ENCODE assay signal across 7 mouse cellular contexts in genomic region chr8:121092627-121093026, GRCm38 (mm10). TPM values are rescaled to one million over a fixed set of nuclear protein-coding genes. Genes with fewer than 3 reads are reported as not detected.
DNase-seq lines count a peak whose midpoint lies in the region; ATAC-seq and TF ChIP-seq lines count a peak whose summit lies in the region.

No protein-coding gene starts in this region.

- H3K9ac ChIP-seq in limb, embryonic 13.5 days = no peak overlapping the region
- no peak overlapping the region for H3K9ac ChIP-seq in midbrain, postnatal 0 days (replicated peaks; ENCODE audit: low read length, poor library complexity, severe bottlenecking)

- no peak overlapping the region; the same call in 1 of the 2 replicates for H3K27ac ChIP-seq in embryonic facial prominence, embryonic 10.5 days (replicated peaks)
- H3K27ac ChIP-seq in limb, embryonic 13.5 days = no peak overlapping the region
- H3K27ac ChIP-seq in midbrain, postnatal 0 days (ENCODE audit: low read depth, low read length) = no peak overlapping the region

- no peak overlapping the region for H3K4me2 ChIP-seq in limb, embryonic 13.5 days (replicated peaks)
- no peak overlapping the region for H3K4me2 ChIP-seq in midbrain, postnatal 0 days (ENCODE audit: low read depth, low read length, poor library complexity, severe bottlenecking)

- DNase-seq in adrenal gland, postnatal 14 days = peak; percentile 90
- peak; percentile 89 for DNase-seq in embryonic facial prominence, embryonic 10.5 days (ENCODE audit: low spot score)
- peak; percentile 81 for DNase-seq in heart, adult 8-10 months (ENCODE audit: low spot score)
- DNase-seq in kidney, adult 9 months = peak; percentile 84
- peak; percentile 90 for DNase-seq in midbrain, postnatal 0 days (ENCODE audit: low spot score)
- peak; percentile 43 to 54 for DNase-seq in spleen, postnatal 36 days (ENCODE audit: low spot score in 2 of 2)

- peaks cover 73% of the 10 kb centered on the region for H3K27me3 ChIP-seq in embryonic facial prominence, embryonic 10.5 days (replicated peaks; ENCODE audit: low read depth, poor library complexity, severe bottlenecking)
- peaks cover 69% of the 10 kb centered on the region for H3K27me3 ChIP-seq in limb, embryonic 13.5 days
- H3K27me3 ChIP-seq in midbrain, postnatal 0 days (ENCODE audit: insufficient read depth, low read length) = peaks cover 56% of the 10 kb centered on the region

- no peaks in the 10 kb centered on the region for H3K9me3 ChIP-seq in embryonic facial prominence, embryonic 10.5 days
- no peaks in the 10 kb centered on the region for H3K9me3 ChIP-seq in limb, embryonic 13.5 days
- H3K9me3 ChIP-seq in midbrain, postnatal 0 days (ENCODE audit: low read length) = no peaks in the 10 kb centered on the region

- no peak overlapping the region for H3K4me3 ChIP-seq in embryonic facial prominence, embryonic 10.5 days
- H3K4me3 ChIP-seq in limb, embryonic 13.5 days = no peak overlapping the region
- H3K4me3 ChIP-seq in midbrain, postnatal 0 days (ENCODE audit: low read depth, low read length) = no peak overlapping the region

- peak; percentile 90 for TF ChIP-seq CTCF in midbrain, postnatal 0 days (IDR thresholded peaks at IDR 0.05)

- H3K36me3 ChIP-seq in embryonic facial prominence, embryonic 10.5 days (replicated peaks) = peaks cover 16% of the 10 kb centered on the region
- H3K36me3 ChIP-seq in limb, embryonic 13.5 days = peaks cover 12% of the 10 kb centered on the region
- H3K36me3 ChIP-seq in midbrain, postnatal 0 days (ENCODE audit: insufficient read depth, low read length) = peaks cover 4% of the 10 kb centered on the region; the same call in 1 of the 2 replicates

- ATAC-seq in limb, embryonic 13.5 days (ENCODE audit: low FRiP score, low read depth) = peak; percentile 54; the same call in 1 of the 2 replicates
- ATAC-seq in midbrain, postnatal 0 days (ENCODE audit: low FRiP score) = peak; percentile 32; the same call in 1 of the 2 replicates

- 5% methylated on average over 16 of the region's 16 CpGs for WGBS in embryonic facial prominence, embryonic 10.5 days
- WGBS in limb, embryonic 13.5 days = 4% methylated on average over 16 of the region's 16 CpGs
- WGBS in midbrain, postnatal 0 days = 5% methylated on average over 16 of the region's 16 CpGs

- peaks cover 40% of the 10 kb centered on the region for H3K4me1 ChIP-seq in embryonic facial prominence, embryonic 10.5 days
- peaks cover 6% of the 10 kb centered on the region; the same call in 1 of the 2 replicates for H3K4me1 ChIP-seq in limb, embryonic 13.5 days
- H3K4me1 ChIP-seq in midbrain, postnatal 0 days (ENCODE audit: insufficient read depth, low read length) = no peaks in the 10 kb centered on the region

RNA-seq across cellular contexts. Expression of gene Foxf1, which starts 8.4 kb away (rescaled TPM):
- total RNA-seq in adrenal gland, postnatal 14 days (2021) = 1.1 and 1.2 TPM in 2 replicates
- 28.8 and 30.1 TPM in 2 replicates for polyA plus RNA-seq in embryonic facial prominence, embryonic 10.5 days (2016; fragmentation: Nextera tagmentation; extraction: Ambion mirVana)
- total RNA-seq in heart, adult 8-10 months (2022) = under 1 TPM in 3 of 4 experiments, not detected in 1; 0.19 to 0.34 (median 0.33) TPM
- 0.43 and 0.86 TPM in 2 replicates for polyA plus RNA-seq in limb, embryonic 13.5 days (2015; fragmentation: Nextera tagmentation; extraction: Ambion mirVana)
- 0.71 and 3.5 TPM in 2 replicates for total RNA-seq in midbrain, postnatal 0 days (2014; rRNA removed)
- 1.5 and 1.6 TPM in 2 replicates for polyA plus RNA-seq in midbrain, postnatal 0 days (2015; fragmentation: Nextera tagmentation; extraction: Ambion mirVana)

RNA-seq across cellular contexts. Expression of gene Mthfsd, which starts 15.6 kb away (rescaled TPM):
- 28.6 and 38.1 TPM in 2 replicates for total RNA-seq in adrenal gland, postnatal 14 days (2021)
- 68.2 and 72.3 TPM in 2 replicates for polyA plus RNA-seq in embryonic facial prominence, embryonic 10.5 days (2016; fragmentation: Nextera tagmentation; extraction: Ambion mirVana)
- 10 to 100 TPM; 15.3 to 17.1 (median 15.6) TPM for total RNA-seq in heart, adult 8-10 months (2022)
- 65.4 and 76.9 TPM in 2 replicates for polyA plus RNA-seq in limb, embryonic 13.5 days (2015; fragmentation: Nextera tagmentation; extraction: Ambion mirVana)
- total RNA-seq in midbrain, postnatal 0 days (2014; rRNA removed) = 53.4 and 67.1 TPM in 2 replicates
- polyA plus RNA-seq in midbrain, postnatal 0 days (2015; fragmentation: Nextera tagmentation; extraction: Ambion mirVana) = 34.6 and 37.2 TPM in 2 replicates

RNA-seq across cellular contexts. Expression of gene Foxc2, which starts 23.3 kb away (rescaled TPM):
- total RNA-seq in adrenal gland, postnatal 14 days (2021) = 4.6 and 5.1 TPM in 2 replicates
- polyA plus RNA-seq in embryonic facial prominence, embryonic 10.5 days (2016; fragmentation: Nextera tagmentation; extraction: Ambion mirVana) = 11.7 and 15.2 TPM in 2 replicates
- total RNA-seq in heart, adult 8-10 months (2022) = 1 to 10 TPM; 1.4 to 2.2 (median 1.6) TPM
- polyA plus RNA-seq in limb, embryonic 13.5 days (2015; fragmentation: Nextera tagmentation; extraction: Ambion mirVana) = 7.5 and 8.3 TPM in 2 replicates
- total RNA-seq in midbrain, postnatal 0 days (2014; rRNA removed) = 7.6 and 10.9 TPM in 2 replicates
- polyA plus RNA-seq in midbrain, postnatal 0 days (2015; fragmentation: Nextera tagmentation; extraction: Ambion mirVana) = 2.6 and 2.8 TPM in 2 replicates

RNA-seq across cellular contexts. Expression of gene Foxl1, which starts 35.1 kb away (rescaled TPM):
- total RNA-seq in adrenal gland, postnatal 14 days (2021) = 0.41 TPM in 1 of 2 replicates, not detected in the other
- 2.8 and 4.6 TPM in 2 replicates for polyA plus RNA-seq in embryonic facial prominence, embryonic 10.5 days (2016; fragmentation: Nextera tagmentation; extraction: Ambion mirVana)
- under 1 TPM in 3 of 4 experiments, not detected in 1; 0.08 to 0.26 (median 0.09) TPM for total RNA-seq in heart, adult 8-10 months (2022)
- 0.15 and 0.18 TPM in 2 replicates for polyA plus RNA-seq in limb, embryonic 13.5 days (2015; fragmentation: Nextera tagmentation; extraction: Ambion mirVana)
- total RNA-seq in midbrain, postnatal 0 days (2014; rRNA removed) = 0.09 and 0.22 TPM in 2 replicates
- 0.12 and 0.20 TPM in 2 replicates for polyA plus RNA-seq in midbrain, postnatal 0 days (2015; fragmentation: Nextera tagmentation; extraction: Ambion mirVana)
